Mouse (Mus musculus) gastrocnemius, postnatal 25 days (tissue): ENCODE results near the gene Cdh23. TPM values are rescaled to one million over a fixed set of nuclear protein-coding genes. Genes with fewer than 3 reads are reported as not detected.
"Not testable (repeated sequence)": the region's sequence is repeated elsewhere in the genome, so short reads cannot be mapped to it uniquely, and the experiment has no call there.

Experiments used
- DNase-seq: peaks from one replicate; pipeline ENCODE4 v3.0.0; 2022
- long read RNA-seq, 2 experiments: library from polyadenylated mRNA; stranded (forward); transcript quantifications; one replicate each; pipeline ENCODE4 v2.0.0; 2021
- total RNA-seq, 2 experiments: library from RNA; stranded (reverse); gene quantifications; 1 replicate in 1 of 2; 2 replicates in 1 of 2; pipeline ENCODE4 v1.2.3; 2021

Cdh23 gene
- total RNA-seq = 1 to 10 TPM; 2.2 to 3.8 TPM
- long read RNA-seq, experiment 1, partial matches to known transcripts = 0 of 1 reads
- long read RNA-seq, experiment 1, other reads (novel, unspliced or antisense) = 1 of 1 reads
- long read RNA-seq, experiment 2, partial matches to known transcripts = 0 of 1 reads
- long read RNA-seq, experiment 2, other reads (novel, unspliced or antisense) = 1 of 1 reads

DNA sequence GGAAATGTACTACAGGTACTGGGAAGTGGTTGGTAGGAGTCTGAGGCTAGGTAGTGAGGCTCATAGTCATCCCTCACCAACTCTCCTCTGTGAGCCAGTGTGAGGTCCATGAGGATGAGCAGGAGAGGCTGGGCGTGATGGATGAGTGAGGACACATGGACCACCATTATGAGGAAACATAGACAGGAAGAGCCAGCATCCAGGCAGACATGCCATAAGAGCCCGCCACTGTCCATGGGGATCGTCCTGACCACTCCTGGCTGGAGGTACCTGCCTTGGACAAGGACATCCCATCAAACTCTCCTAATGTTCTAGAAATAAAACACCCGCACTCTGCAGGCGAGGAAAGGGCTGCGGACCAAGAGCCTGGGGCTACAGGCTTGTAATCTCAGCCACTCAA is at the start of gene Cdh23:
TSS of gene Cdh23 (minus strand) at position 101 of the 400 bp plus-strand sequence.
- no peak for DNase-seq

DNA sequence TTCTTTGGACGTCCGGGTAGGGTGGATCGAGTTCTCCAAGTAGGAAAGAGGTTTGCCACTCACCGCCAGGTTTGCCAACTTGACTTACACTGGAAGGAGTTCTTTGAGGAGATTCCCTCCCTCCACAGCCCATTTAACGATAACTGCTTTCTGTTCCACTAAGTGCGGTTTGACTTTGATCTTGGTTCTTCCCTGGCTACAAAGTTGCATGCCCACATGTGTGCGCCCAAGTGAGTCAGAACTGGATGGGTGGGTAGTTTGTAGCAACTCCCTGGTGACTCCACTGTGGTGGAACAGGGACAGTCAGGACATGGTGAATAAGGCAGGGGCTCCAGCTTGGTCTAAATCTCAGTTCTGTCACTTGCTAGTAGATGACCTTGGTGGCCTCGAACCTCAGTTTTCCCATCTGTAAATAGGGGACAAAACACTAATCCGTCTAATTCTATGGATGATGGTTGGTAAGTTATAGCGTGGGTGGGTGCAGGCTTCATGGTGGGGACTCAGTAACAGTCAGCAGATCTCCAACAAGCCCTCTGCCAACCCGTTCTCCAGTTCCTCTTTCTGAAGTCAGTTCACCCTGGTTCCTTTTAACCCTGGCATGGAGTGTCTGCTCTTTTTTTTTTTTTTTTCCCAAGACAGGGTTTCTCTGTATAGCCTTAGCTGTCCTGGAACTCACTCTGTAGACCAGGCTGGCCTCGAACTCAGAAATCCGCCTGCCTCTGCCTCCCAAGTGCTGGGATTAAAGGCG is 48.4 kb upstream of the Cdh23 start:
- no peak for DNase-seq

DNA sequence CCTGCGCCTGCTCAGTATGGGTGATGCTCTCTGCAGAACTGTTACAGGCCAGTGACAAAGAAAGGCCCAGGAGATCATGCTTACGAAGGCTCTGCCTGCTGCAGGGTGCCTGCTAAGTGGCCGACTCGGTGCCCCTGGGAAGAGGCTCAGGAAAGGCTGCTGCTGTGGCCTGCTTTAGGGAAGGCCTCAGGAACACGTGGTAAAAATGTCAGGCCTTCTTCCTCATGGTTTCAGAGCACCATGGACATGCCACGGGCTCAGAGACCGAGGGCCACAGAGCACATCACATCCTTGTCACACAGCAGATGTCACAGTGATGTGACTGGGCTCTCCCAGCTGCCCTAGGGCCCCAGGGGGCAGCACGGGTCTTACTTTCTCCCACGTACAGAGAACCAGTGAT is 47.4 kb upstream of the Cdh23 start:
- DNase-seq = no peak

DNA sequence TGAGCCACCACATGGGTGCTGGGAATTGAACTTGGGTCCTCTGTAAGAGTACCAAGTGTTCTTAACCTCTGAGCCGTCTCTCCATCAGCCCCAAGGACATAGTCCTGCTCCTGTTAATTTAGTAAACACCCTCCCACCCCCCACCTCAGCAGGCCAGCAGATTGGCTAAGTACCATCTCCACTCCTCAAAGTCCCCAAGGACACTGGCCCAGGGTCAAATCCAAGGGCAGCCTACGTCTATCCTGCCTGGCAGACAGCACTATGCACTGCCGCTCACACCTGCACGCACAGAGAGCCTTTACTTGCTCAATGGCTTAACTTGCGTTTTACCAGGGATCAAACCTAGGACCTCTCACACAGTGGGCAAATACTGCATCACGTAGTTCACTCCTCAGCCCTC is 46.7 kb upstream of the Cdh23 start:
- DNase-seq = no peak

DNA sequence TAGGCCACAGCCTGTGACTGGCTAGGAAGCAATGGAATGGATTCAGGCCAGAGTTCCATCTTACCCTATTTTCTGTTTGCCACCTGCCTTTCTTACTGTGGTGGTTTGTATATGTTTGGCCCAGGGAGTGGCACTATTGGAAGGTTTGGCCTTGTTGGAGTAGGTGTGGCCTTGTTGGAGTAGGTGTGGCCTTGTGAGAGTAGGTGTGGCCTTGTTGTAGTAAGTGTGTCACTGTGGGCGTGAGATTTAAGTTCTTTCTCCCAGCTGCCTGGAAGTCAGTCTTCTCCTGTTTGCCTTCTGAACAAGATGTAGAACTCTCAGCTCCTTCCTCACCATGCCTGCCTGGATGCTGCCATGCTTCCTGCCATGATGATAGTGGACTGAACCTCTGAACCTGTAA is 46.0 kb upstream of the Cdh23 start:
- DNase-seq = not testable (repeated sequence)

DNA sequence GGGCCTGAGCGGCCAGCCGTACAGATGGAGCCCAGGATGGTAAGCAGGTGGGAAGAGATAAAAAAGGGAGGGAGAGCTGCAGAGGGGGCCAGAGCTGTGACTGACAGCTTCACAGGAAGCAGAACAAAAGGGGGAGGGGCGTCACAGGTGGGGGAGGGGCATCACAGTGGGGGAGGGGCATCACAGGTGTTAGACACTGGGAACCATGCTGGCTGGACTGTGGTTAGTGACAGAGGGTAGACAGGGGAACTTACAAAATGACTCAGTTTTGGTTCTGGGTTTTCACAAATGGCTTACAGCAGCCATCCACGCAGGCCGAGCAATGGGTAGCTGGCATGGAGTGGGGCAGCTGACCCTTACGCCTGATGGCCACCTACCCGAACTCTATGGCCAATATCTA is 45.1 kb upstream of the Cdh23 start:
- DNase-seq = no peak

DNA sequence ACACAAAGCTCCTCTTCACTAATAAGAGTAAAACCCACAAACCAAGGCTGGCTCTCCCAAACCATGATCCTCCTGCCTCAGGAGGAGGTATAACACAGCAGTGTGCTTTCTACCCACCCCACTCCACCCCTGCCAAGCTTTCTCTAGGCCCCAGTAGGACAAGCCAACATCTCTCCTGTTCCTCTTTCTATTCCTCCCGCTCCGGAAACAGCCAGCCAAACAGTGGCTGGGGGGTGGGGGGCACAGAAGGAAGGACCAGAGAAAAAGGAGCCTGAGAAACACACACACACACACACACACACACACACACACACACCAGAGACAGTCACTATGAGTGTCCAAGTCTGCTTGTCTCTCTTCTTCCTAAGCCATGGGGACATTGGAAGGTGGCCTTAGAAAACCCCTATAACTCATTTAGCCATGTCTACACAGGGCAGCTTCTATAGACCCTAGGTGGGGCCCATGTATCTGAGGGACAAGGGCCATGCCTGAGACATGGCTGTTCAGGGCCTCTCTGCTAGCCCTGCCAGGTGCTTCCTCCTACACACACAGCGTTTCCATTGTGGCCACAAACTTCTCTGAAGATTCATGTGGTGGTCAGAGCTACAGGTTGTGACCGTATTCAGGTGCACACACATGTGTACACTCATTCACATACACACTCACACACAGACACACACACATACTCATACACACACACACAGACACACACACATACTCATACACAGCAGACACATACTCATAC is 43.5 kb upstream of the Cdh23 start:
- no peak for DNase-seq

DNA sequence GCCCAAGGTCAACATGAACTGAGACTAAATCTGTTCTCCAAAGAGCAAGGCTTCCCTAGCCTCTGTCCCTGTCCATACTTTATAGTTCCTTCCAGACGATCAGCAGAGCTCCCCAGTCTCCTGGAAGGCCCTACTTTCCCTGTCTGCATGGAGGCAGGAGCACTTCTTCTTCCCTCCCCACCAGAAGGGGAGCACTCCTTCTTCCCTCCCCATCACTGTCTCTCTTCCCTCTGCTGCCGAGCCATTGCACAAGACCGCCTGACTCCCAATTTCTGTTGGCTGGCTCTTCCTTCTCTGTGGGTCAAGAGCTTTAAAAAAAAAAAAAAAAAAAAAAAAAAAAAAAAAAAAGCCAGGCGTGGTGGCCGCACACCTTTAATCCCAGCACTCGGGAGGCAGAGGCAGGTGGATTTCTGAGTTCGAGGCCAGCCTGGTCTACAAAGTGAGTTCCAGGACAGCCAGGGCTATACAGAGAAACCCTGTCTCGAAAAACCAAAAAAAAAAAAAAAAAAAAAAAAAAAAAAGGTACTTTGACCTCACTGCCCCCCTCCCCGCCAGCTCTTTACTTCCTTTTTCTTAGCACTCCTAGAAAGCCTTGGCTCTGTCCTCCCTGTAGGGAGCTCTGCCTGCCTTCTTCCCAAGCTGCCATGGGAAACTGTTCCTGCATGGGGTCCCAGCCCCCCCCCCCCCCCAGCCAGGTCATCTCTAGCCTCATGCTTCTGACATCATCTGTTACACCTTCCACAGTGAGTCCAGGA is 41.8 kb upstream of the Cdh23 start:
- no peak for DNase-seq

DNA sequence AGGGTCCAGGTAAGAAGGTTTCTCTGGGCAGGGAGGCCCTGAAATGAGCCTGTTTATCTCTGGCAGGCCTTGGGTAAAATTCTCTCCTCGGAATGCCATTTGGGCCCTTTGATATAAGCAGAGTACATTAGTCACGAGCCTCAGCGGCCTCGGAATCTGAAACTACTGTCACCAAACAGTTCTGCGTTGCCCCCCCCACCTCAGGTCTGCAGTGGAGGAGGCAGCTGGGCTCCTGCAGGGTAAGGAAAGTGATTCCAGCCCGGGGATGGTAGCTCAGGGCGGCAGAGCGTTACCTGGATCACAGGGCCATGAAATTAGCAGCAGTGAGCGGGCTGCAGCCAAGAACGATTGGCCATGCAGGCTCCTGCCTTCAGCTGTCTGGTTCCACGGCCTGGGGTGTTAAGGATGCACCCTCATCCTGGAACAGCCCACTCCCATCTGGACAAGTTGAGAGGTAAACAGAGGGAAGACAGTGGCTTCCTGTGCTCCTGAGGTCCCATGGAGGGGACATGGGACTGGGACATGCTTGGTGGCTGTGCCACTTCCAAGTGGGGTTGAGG is 41.0 kb upstream of the Cdh23 start:
- no peak for DNase-seq

DNA sequence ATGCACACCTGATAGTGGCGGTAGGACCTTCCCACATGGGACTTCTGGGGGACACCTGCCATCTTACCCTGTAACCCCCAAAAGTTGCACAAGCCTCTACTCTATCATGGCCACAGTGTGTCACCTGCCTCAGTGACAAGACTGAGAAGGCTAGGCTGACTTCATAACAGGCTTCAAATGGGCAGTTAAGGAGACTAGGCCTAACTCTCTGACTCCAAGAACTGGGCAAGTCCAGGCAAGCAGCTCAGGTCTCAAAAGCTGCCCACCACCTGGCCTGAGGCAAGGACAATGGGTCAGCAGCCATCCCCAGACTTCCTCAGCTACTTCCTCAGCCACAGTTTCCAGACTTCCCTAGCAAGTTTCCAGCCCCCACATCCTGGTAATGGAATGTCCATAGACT is 39.4 kb upstream of the Cdh23 start:
- DNase-seq = no peak

DNA sequence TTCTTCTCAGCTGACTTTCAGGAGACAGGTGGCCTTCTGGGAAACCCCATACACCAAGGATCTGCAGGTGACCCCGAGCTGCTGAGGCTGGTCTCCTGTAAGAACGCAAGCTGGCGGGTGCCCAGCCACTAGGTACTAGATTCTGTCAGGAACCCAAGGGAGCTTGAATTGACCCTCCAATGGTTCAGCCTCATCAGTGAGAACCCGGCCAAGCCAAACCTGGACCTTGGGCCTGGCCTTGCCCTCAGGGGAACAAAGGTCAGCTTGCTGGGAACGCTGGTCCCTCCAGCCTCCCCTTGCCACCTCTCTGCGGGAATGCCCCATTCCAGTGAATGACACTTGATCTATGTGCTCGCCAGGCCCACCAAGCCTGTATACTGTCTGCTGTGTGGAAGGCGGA is 37.2 kb upstream of the Cdh23 start:
- no peak for DNase-seq

DNA sequence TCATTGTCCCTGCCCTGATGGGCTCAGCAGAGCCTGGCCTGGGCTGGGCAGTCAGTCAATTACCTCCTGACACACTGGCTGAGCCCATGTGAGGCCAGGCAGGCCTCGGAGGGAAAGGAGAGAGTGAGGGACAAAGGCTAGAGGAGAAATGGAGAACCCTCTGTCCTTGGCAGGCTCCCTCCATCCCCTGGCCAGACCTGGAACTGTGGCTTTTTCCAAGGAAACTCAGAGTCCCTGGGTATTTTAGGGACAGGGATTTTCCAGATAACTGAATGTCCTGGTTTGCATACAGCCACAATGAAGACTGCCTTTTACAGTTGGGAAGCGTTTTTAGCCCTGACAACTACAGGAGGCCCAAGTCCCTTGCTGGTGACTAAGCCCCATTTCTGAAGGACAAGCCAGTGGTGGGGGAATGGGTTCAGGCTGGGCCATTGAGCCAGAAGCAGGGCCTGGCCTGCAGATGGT is 36.1 kb upstream of the Cdh23 start:
- peak; percentile 67 for DNase-seq

DNA sequence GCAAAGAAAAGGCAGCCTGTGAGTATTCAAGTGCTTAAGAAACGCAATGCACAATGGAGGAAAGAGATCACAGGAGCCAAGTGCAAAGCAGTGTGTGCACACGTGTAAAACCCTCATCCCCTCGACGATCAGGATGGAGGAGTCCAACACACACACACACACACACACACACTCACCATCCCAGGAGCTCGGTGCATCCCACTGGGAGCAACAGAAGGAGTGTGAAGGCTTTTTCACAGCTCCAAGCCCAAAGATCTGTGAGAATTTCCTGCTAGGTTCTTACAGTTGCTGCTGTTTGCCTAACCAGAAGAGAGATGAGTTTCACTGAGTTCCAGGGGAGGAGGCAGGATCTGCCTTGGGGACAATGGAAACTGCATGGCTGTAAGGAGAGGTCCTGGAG is 35.5 kb upstream of the Cdh23 start:
- DNase-seq = no peak

DNA sequence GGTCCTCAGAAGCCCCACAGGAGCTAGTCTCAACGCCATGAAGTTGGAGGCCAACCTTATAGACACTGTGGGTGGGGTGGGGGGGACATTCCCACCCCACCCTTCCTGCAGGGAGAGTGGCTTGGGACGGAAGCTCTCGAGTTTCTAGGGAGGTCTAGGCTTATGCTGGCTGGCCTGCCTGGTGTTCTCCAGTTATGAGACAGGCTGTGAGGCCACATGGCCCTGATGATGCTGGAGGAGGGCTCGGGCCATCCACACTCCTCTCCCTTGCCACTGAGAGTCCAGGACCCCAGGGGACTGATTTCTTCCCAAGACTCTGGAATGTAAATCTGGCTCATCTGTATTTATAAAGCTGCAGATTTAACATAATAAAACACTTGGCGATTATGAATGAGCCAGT is 31.0 kb upstream of the Cdh23 start:
- DNase-seq = no peak

DNA sequence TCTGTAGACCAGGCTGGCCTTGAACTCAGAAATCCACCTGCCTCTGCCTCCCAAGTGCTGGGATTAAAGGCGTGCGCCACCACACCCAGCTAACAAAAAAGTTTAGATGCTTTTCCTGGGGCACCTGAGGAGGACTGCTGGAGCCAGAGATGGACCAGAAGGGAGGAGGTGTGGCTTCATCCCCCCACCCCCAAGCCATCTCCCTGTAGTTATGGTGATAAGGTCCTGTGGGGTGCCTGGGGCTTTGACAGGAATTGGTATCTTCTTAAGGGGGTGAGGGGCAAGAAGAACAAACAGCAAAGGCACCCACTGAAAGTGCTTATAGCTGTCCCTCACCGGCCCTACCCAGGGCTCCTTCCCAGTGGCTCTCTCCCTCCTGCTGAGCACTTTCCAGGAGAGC is 30.6 kb upstream of the Cdh23 start:
- no peak for DNase-seq

DNA sequence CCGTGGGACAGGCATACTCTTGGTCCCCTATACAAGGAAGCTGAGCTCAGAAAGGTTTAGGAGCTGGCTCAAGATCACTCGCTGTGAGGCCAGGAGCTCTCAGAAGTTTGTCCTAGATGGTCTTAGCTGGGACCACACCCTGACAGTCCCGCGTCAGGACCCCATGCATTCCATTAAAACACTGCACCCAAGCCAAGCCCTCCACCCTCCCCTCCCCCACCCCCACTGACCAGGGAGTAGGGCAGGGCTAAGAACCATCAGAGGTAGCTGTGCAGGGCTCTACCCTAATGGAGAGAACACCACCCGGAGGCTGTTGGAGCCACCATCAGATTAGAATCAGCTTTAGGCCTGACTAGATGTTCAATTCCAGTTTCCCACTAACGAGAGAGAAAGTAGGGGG is 28.2 kb upstream of the Cdh23 start:
- DNase-seq = no peak

DNA sequence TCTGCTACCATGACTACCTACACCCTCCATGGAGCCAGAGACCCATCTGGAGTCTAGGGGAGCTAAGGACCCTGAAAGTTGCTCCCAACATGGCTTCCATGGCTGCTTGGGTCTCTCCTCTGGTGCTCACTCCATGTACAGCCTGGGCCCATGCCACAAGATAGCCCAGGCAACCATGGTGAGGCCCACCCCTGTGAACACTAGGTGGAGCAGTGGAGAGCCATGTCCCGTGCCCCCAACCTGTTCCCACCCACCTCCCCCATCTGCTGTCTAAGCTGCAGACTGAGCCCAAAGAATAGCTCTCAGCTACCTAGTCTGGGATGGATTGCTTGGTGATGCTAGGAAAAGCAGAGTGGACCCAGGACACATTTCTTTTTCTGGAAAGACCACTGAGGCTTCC is 27.1 kb upstream of the Cdh23 start:
- DNase-seq = no peak

DNA sequence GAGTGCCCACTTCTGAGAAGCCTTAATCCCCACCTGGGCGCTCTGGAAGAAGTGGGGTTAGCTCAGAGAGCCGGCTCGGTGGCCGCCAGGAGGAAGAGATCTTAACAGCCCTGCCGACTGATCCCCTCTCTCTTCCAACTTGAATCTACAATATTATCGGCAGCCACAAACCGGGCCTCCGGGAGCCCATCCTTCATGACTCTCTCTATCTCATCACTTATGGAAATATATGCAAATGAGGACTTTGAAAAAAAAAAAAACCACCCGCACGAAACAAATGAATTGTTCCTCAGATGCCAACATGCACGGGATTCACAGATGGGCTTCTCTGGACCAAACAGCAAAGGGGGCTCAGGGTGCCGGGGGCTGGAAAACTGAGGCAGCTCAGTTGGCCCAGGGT is 25.4 kb upstream of the Cdh23 start:
- no peak for DNase-seq

DNA sequence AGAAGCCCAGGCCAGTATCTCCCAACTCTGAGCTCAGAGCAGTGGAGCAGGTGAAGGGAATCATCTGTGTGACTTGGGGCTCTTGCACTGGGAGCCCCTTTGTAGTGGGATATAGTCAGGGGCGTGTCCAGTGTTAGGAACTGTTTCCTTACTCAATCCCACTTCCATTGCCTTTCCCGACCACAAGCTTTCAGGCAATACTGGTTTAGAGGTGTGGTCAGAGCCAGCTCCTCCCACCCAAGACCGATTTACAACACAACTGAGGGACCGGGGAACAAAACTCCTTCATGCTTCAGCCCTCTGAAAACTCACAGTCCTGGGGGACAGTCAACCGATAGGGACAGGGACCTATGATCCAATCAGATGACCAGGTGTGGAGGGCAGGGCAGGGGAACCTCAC is 24.2 kb upstream of the Cdh23 start:
- DNase-seq = no peak

DNA sequence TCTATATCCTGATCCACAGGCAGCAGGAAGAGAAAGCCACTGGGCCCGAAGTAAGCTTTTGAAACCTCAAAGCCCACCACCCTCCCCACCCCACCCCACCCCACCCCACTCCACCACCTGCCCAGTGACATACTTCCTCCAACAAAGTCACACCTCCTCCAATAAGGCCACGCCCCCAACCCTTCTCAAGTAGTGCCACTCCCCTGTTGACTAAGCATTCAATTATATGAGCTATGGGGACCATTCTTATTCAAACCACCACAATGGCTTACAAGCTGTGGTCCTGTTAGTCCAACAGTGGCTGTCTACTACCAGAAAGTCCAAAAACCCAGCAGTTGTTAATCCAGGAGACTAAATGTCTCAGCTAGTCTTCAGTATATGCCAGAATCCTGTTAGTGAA is 22.2 kb upstream of the Cdh23 start:
- no peak for DNase-seq

DNA sequence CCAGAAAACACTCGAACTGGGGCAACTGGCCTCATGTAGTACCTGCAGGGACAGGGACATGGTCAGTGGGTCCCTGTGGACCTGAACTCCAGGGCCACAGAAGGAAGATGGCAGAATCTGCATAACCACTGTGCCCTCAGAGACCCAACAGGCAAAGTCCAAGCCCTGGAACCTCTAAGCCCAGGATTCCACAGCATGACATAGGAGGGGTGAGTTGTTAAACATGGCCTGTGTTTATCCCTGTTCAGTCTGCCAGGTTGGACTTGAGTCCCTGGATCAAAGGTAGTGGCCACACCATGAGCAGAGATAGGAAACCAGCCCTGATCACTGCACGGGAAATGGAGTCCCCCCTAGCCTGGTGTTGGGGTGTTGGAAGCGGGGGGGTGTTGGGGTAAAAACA is 20.2 kb upstream of the Cdh23 start:
- DNase-seq = no peak

DNA sequence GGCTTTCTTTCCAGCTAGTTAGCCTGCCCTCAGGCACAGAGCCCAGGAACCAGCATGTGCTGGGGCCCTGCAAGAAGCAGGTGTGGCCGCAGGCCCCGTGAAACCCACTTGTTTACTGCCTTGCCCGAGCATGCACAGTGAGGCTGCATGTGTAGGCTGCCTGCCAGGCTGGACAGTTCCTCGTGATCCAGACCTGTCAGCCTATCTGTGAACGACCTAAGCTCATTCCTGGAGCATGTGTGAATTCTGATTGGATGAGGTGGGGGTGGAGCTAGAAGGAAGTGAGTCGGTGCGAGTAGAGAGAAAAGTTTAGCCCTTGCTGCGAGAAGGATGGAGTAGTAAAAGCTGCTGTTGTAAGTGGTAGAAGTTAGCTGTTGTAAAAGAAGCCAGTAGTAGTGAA is 16.0 kb upstream of the Cdh23 start:
- DNase-seq = not testable (repeated sequence)
